Mouse (Mus musculus) stomach, postnatal 0 days (tissue): ENCODE results near the gene 6330403K07Rik. TPM values are rescaled to one million over a fixed set of nuclear protein-coding genes. Genes with fewer than 3 reads are reported as not detected.

Experiments
- ATAC-seq: fragments of 200-750 bp; cut with Nextera tagmentation; 2 replicates; pipeline ENCODE4 v1.8.0; 2017; ENCODE audit not compliant: low FRiP score, low TSS enrichment
- DNase-seq: peaks from one replicate; pipeline ENCODE4 v3.0.0-alpha.2; 2016; ENCODE audit warnings: low spot score
- H3K27ac ChIP-seq: fragments of 300-500 bp; sonication (generic); replicated peaks from 2 replicates; pipeline ENCODE4 v1.5.1; 2014; ENCODE audit warnings: mild to moderate bottlenecking, control low read depth
- H3K27me3 ChIP-seq: fragments of 300-500 bp; sonication (generic); 2 replicates; pipeline ENCODE4 v1.6.1; 2014; ENCODE audit warnings: low read length; ENCODE audit not compliant: control insufficient read depth, insufficient read depth
- H3K36me3 ChIP-seq: fragments of 300-500 bp; sonication (generic); 2 replicates; pipeline ENCODE4 v1.6.1; 2014; ENCODE audit warnings: low read length, mixed read lengths; ENCODE audit not compliant: control insufficient read depth, insufficient read depth
- H3K4me1 ChIP-seq: fragments of 300-500 bp; sonication (generic); replicated peaks from 2 replicates; pipeline ENCODE4 v1.6.1; 2014; ENCODE audit warnings: antibody characterized with exemption; ENCODE audit not compliant: control insufficient read depth, insufficient read depth
- H3K4me2 ChIP-seq: fragments of 300-500 bp; sonication (generic); replicated peaks from 2 replicates; pipeline ENCODE4 v1.6.1; 2014; ENCODE audit warnings: low read depth, mild to moderate bottlenecking, control low read depth, moderate library complexity
- H3K4me3 ChIP-seq: fragments of 300-500 bp; sonication (generic); 2 replicates; pipeline ENCODE4 v1.5.1; 2014; ENCODE audit warnings: low read depth, low read length, control low read depth
- H3K9ac ChIP-seq: fragments of 300-500 bp; sonication (generic); 2 replicates; pipeline ENCODE4 v1.6.1; 2014; ENCODE audit warnings: mild to moderate bottlenecking, low read length, control low read depth, mixed read lengths
- H3K9me3 ChIP-seq: fragments of 300-500 bp; sonication (generic); 2 replicates; pipeline ENCODE4 v1.6.1; 2016; ENCODE audit warnings: low read length; ENCODE audit not compliant: control insufficient read depth
- CTCF ChIP-seq: IDR thresholded peaks from 2 replicates; pipeline ENCODE4 v1.5.1; 2016; ENCODE audit warnings: antibody characterized with exemption, low read depth, mild to moderate bottlenecking, moderate library complexity
- EP300 ChIP-seq: optimal IDR thresholded peaks from 2 replicates; pipeline ENCODE3; 2016; ENCODE audit warnings: antibody characterized with exemption
- WGBS: fragments of 180-500 bp; shearing (Covaris S2); extraction: QIAGEN DNeasy Blood & Tissue Kit; methylation state at CpG from one replicate; pipeline ENCODE4 v1.1.7; 2014; 5-methylcytosine and 5-hydroxymethylcytosine counted together
- polyA plus RNA-seq: library from polyadenylated mRNA; unstranded; fragments of >200 nt; fragmentation: Nextera tagmentation; extraction: Ambion mirVana; gene quantifications from 2 replicates; pipeline ENCODE4 v1.2.1, GENCODE M21; 2015

The 6330403K07Rik gene
- polyA plus RNA-seq, 1 experiment from 2014 or later = 24.2 TPM

DNA sequence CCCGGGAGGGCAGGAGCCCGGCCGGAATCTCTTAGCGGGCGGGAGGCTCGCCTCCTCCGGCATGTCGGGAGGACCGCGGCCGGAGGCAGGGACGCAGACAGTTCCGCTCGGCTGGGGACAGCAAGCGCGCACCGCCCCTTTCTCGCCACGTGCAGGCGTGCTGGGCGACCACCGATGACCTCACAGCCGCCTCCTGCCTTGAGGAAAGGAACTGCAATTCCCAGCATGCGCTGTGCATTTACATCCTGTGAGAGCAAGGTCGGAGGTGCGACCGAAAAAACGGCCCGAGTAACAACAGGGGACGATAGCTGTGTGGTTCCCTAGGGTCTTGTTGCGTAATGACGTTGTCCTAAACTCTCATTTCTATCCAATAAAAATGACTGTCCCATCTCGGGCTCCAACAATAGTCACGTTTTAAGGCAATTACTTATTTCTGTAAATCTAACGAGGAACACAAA lies 29.0 kb downstream of the 6330403K07Rik start, which contains the start of gene Dhx33:
Dhx33 (minus strand) TSS at position 122 of the 458 bp plus-strand sequence.
- ATAC-seq (peak; percentile 96), DNase-seq (peak; percentile 98)
- WGBS = under 1% methylated on average over 35 of the region's 35 CpGs
- Histone ChIP-seq H3K4me3 (peak within 1 kb of the TSS; percentile 91), H3K9me3 (no peaks in the 10 kb centered on the region), H3K4me1 (0 out of 2 replicates have a peak, but pooled peaks cover 2% of the 10 kb centered on the region), H3K9ac (peak within 1 kb of the TSS; percentile 69), H3K27me3 (no peaks in the 10 kb centered on the region), H3K27ac (peak within 1 kb of the TSS; percentile 76), H3K36me3 (peaks cover 4% of the 10 kb centered on the region), H3K4me2 (peak within 1 kb of the TSS; percentile 84)
- TF ChIP-seq EP300 = no peak
- TF ChIP-seq CTCF = peak; percentile 59

DNA sequence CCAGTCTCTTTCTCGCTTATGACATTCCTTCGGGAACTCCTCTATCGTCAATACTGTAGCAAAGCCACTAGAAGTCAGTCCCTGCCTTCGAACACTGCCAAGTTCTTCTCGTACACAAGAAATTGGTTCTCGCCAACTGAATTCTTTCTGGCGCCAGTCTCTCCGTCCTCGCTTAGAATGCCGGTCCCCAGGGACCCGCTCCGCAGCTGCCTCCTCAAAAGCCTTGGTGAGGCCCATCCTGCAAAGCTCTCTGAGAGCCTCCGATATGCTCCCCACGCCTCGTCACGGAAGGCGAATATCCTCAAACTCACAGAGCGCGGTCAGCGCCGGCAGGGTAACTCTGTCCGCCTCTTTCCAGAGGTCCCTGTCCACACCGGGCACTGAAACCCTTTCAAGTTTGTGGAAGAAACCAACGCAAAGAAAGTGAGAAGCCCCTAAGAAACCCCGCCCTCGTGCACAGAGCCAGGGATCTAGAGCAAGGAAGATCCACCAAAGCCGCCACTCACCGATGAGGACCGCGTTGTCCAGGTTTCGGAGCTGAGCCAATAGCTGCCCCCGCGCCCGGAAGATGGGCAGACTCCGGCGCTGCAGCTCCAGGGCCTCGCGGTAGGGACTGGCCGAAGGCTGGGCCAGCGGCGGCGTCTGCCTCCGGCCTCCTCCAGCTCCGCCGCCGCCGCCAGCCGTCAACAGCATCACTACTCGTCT lies 29.6 kb downstream of the 6330403K07Rik start:
- Histone ChIP-seq H3K27ac (peak overlapping the region; percentile 76), H3K4me1 (0 out of 2 replicates have a peak, but pooled peaks cover 2% of the 10 kb centered on the region), H3K4me3 (peak overlapping the region; percentile 91), H3K9ac (peak overlapping the region; percentile 69), H3K36me3 (peaks cover 5% of the 10 kb centered on the region; the same call in 1 of the 2 replicates), H3K27me3 (no peaks in the 10 kb centered on the region), H3K9me3 (no peaks in the 10 kb centered on the region), H3K4me2 (peak overlapping the region; percentile 84)
- peak; percentile 31 for DNase-seq
- peak; percentile 75 for ATAC-seq
- TF ChIP-seq CTCF (no peak; the same call in 1 of the 2 replicates), EP300 (peak; percentile 24)
- under 1% methylated on average over 49 of the region's 49 CpGs for WGBS

DNA sequence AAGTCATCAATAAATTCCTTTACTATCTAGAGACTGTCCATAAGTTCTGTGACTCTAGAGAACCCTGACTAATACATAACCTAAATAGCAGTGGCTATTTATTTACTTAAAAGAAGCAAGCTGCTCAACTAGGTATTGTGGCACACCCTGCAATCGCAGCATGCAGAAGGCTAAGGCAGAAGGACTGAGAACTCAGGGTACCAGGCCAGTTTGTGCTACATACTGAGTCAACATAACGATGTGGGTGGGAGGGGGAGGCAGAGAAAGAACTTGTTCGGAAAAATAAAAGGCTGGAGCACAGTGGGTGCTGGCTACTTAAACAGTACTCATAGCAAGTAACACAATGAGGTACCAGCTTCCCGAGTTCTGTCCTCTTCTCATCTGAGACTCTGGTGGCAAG lies 32.1 kb downstream of the 6330403K07Rik start:
- peaks cover 2% of the 10 kb centered on the region; the same call in 1 of the 2 replicates for H3K36me3 ChIP-seq
- no peaks in the 10 kb centered on the region for H3K27me3 ChIP-seq
- no peak overlapping the region for H3K4me3 ChIP-seq
- DNase-seq (no peak), ATAC-seq (no peak)
- H3K4me1 ChIP-seq = 0 out of 2 replicates have a peak, but pooled peaks cover 2% of the 10 kb centered on the region
- H3K9me3 ChIP-seq = no peaks in the 10 kb centered on the region
- 83% methylated on average over 4 of the region's 4 CpGs for WGBS
- TF ChIP-seq CTCF = no peak
- no peak for TF ChIP-seq EP300
- no peak overlapping the region for H3K9ac ChIP-seq
- no peak overlapping the region for H3K27ac ChIP-seq
- no peak overlapping the region for H3K4me2 ChIP-seq

DNA sequence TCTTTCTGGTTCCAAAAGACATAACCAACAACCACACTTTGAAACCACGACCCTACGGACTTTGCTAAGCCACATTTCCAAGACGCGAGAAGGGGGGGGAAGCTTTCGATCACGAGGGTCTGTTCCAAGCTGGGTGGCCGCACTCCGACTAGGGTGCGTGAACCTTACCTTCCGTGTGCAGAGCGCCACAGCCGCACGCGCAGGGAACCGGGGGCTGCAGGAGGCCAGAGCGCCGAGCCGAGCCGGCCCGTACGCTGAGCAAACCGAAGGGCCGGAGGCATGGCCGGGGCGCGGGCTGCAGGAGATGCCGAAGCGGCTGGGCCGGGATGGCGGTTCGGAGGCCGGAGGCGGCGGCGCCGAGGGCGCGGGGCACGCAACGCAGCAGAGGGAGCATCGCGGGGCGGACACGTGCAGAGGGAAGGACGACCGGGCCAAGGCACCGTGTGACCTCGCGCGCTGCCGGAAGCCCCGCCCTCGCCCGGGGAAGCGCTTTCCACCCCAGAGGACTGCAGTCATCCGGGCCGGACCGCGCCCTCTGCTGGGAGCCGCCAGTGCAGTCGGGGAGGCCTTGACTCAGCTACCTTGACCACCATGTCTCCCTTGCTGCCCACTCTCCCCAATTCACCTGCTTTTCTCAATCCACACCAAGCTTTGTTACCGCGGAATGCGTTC lies 50.6 kb downstream of the 6330403K07Rik start, which contains the start of gene C1qbp:
C1qbp (minus strand) TSS at position 470 of the 672 bp plus-strand sequence.
- Histone ChIP-seq H3K27me3 (no peaks in the 10 kb centered on the region), H3K4me1 (no peaks in the 10 kb centered on the region), H3K4me2 (peak within 1 kb of the TSS; percentile 77), H3K27ac (peak within 1 kb of the TSS; percentile 69; the same call in 1 of the 2 replicates), H3K36me3 (peaks cover 24% of the 10 kb centered on the region), H3K9me3 (no peaks in the 10 kb centered on the region), H3K4me3 (peak within 1 kb of the TSS; percentile 93), H3K9ac (peak within 1 kb of the TSS; percentile 91)
- peak; percentile 97 for TF ChIP-seq CTCF
- no peak for TF ChIP-seq EP300
- WGBS = under 1% methylated on average over 47 of the region's 64 CpGs
- peak; percentile 96 for ATAC-seq
- DNase-seq = peak; percentile 95

DNA sequence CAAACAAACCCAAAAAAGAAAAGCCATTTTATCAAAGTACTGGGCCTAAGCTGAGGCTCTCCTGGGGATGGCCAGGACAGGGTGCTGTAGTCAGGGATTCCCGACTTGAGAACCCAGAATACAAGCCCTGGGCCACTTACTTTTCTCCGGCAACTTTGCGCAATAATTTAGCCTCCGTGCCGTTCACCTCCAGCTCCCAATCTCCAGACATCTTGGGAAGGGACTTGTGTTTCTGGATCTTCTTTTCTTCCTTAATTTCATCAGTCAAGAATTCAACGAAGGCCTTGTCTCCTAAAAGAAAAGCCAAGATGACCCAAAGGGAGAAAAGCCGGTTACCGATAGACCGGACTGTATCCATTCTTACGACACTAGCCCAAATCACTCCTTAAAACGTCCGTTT lies 51.3 kb downstream of the 6330403K07Rik start:
- Histone ChIP-seq H3K9ac (peak overlapping the region; percentile 91), H3K9me3 (no peaks in the 10 kb centered on the region), H3K4me3 (peak overlapping the region; percentile 93), H3K27me3 (no peaks in the 10 kb centered on the region), H3K4me2 (peak overlapping the region; percentile 77), H3K27ac (no peak overlapping the region), H3K36me3 (peaks cover 21% of the 10 kb centered on the region), H3K4me1 (no peaks in the 10 kb centered on the region)
- 7% methylated on average over 12 of the region's 12 CpGs for WGBS
- TF ChIP-seq CTCF (no peak), EP300 (no peak)
- DNase-seq (no peak), ATAC-seq (no peak)

Other genes starting within 250 kb of the 6330403K07Rik start
- 0.57 and 0.63 TPM in 2 replicates for gene Scimp, start 220.9 kb downstream of the 6330403K07Rik start, polyA plus RNA-seq
- gene Rabep1, start 188.7 kb downstream of the 6330403K07Rik start, polyA plus RNA-seq = 15.1 and 17.5 TPM in 2 replicates
- gene Nup88, start 63.5 kb downstream of the 6330403K07Rik start, polyA plus RNA-seq = 54.4 and 56.4 TPM in 2 replicates
- 39.9 and 42.2 TPM in 2 replicates for gene Rpain, start 63.3 kb downstream of the 6330403K07Rik start, polyA plus RNA-seq
- 168 and 175 TPM in 2 replicates for gene C1qbp, start 50.5 kb downstream of the 6330403K07Rik start, polyA plus RNA-seq
- gene Dhx33, start 29.1 kb downstream of the 6330403K07Rik start, polyA plus RNA-seq = 5.1 and 5.4 TPM in 2 replicates
- 15.0 and 16.5 TPM in 2 replicates for gene Mis12, start 13.9 kb downstream of the 6330403K07Rik start, polyA plus RNA-seq
- gene Derl2, start 13.7 kb downstream of the 6330403K07Rik start, polyA plus RNA-seq = 63.3 and 66.0 TPM in 2 replicates
- 0.04 TPM in 1 of 2 replicates, not detected in the other for gene Nlrp1a, start 111.2 kb upstream of the 6330403K07Rik start, polyA plus RNA-seq
- gene Nlrp1b, start 197.2 kb upstream of the 6330403K07Rik start, polyA plus RNA-seq = 0.04 and 0.07 TPM in 2 replicates